Mouse (Mus musculus): Measurements from ENCODE around the gene Stambpl1.

The Stambpl1 gene

DNA sequence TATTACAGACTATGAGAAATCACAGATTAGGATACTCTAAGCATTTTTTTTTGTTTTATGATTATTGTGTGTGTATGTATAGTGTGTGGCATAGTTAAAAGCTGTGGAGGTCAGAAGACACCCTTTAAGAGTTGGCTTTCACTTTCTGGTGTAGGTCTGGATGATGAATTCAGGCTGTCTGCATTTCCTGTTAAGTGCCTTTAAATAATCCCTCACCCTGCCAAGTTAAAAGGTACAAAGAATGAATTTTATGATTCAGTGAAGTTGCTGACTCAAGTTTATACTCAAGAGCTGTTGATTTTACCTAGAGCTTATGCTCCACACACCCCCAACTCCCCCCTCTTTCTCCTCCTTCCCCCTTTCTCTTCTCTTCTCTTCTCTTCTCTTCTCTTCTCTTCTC, 95.2 kb downstream of the Stambpl1 start:
- DNase-seq = no peak

DNA sequence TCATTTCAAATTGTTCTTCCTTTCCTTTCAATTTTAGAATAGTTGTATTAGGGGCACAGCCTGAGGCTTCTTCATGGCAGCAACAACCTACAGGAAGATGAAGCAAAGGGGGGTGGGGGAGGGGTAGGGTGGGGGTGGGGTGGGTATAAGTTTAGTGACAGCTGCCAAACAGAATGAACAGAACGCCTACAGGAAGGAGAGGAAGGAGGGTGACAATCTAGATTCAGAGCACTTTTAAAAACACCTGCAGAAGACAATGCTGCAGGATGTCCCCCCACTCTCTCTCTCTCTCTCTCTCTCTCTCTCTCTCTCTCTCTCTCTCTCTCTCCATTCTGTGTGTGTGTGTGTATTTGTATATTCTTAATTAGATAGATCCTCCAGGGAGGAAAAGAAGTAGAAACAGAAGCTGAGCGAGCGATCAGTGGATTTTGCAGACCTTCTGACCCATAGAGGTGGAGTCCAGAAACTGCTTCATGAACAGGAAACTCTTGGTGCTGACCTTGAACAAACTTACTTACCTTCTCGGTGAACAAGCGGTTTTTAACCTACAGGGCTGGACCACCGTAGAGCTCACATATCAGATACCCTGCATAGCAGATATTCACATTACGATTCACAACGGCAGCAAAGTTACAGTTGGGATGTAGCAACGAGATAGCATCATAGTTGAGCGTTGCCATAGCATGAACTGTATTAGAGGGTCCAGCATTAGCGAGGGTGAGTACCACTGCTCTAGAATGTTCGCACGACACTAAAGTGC, 95.8 kb downstream of the Stambpl1 start:
- DNase-seq = no peak

DNA sequence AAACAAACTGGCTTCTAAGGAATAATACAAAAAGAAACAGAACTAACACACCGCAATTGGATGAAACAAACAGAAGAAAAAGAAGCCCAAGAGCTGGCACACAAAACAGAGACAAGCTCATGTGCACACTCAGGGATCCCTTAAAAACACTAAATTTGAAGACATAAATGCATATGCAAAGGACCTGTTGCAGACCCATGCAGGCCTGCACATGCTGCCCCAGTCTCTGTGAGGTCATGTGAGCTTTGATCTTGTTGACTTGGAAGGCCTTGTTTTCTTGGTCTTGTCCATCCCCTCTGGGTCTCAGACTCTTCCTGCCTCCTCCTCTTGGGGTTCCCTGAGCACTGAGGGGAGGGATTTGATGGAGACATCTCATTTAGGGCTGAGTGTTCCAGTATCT, 96.7 kb downstream of the Stambpl1 start:
- no peak for DNase-seq

All from thymus, adult 18-20 months (tissue).